Mouse (Mus musculus) heart, postnatal 0 days (tissue): ENCODE measurements around the gene Slc6a21. TPM values are rescaled to one million over a fixed set of nuclear protein-coding genes. Genes with fewer than 3 reads are reported as not detected.
A peak's percentile ranks its signal among the peaks of the same experiment; 100 is the strongest.
"Not testable (repeated sequence)": the region's sequence is repeated elsewhere in the genome, so short reads cannot be mapped to it uniquely, and the experiment has no call there.

Experiments
- ATAC-seq: fragments of 200-750 bp; cut with Nextera tagmentation; 2 replicates; pipeline ENCODE4 v1.8.0; 2017; ENCODE audit warnings: low read depth, moderate number of reproducible peaks, moderate library complexity; ENCODE audit not compliant: insufficient read depth
- DNase-seq: peaks from one replicate; pipeline ENCODE4 v3.0.0-alpha.2; 2016; ENCODE audit warnings: low spot score
- H3K27ac ChIP-seq: fragments of 300-500 bp; sonication (generic); 2 replicates; pipeline ENCODE4 v1.5.1; 2014; ENCODE audit warnings: low read depth, mild to moderate bottlenecking
- H3K27me3 ChIP-seq: fragments of 300-500 bp; sonication (generic); 2 replicates; pipeline ENCODE4 v1.6.1; 2014; ENCODE audit warnings: low read length, mixed read lengths; ENCODE audit not compliant: control insufficient read depth, insufficient read depth
- H3K36me3 ChIP-seq: fragments of 300-500 bp; sonication (generic); replicated peaks from 2 replicates; pipeline ENCODE4 v1.6.1; 2014; ENCODE audit warnings: low read length, mixed read lengths; ENCODE audit not compliant: control insufficient read depth, insufficient read depth
- H3K4me1 ChIP-seq: fragments of 300-500 bp; sonication (generic); 2 replicates; pipeline ENCODE4 v1.6.1; 2014; ENCODE audit warnings: antibody characterized with exemption; ENCODE audit not compliant: control insufficient read depth, insufficient read depth
- H3K4me2 ChIP-seq: fragments of 300-500 bp; sonication (generic); 2 replicates; pipeline ENCODE4 v1.6.1; 2014; ENCODE audit warnings: low read depth, mild to moderate bottlenecking, low read length, moderate library complexity
- H3K4me3 ChIP-seq: fragments of 300-500 bp; sonication (generic); 2 replicates; pipeline ENCODE4 v1.5.1; 2014; ENCODE audit warnings: low read depth, low read length
- H3K9ac ChIP-seq: fragments of 300-500 bp; sonication (generic); replicated peaks from 2 replicates; pipeline ENCODE4 v1.6.1; 2014; ENCODE audit warnings: low read depth, low read length, mixed read lengths
- H3K9me3 ChIP-seq: fragments of 300-500 bp; sonication (generic); replicated peaks from 2 replicates; pipeline ENCODE4 v1.6.1; 2016; ENCODE audit warnings: low read length; ENCODE audit not compliant: control insufficient read depth
- CTCF ChIP-seq: IDR thresholded peaks from 2 replicates; pipeline ENCODE4 v1.5.1; 2016; ENCODE audit warnings: antibody characterized with exemption, control low read depth, low read depth
- EP300 ChIP-seq: IDR thresholded peaks from 2 replicates; pipeline ENCODE4 v1.6.1; 2016; ENCODE audit warnings: antibody characterized with exemption, low read depth
- WGBS: fragments of 180-500 bp; shearing (Covaris S2); extraction: QIAGEN DNeasy Blood & Tissue Kit; methylation state at CpG from one replicate; pipeline ENCODE4 v1.1.7; 2014; 5-methylcytosine and 5-hydroxymethylcytosine counted together
- polyA plus RNA-seq: library from polyadenylated mRNA; unstranded; fragments of >200 nt; fragmentation: Nextera tagmentation; extraction: Ambion mirVana; gene quantifications from 2 replicates; pipeline ENCODE4 v1.2.1, GENCODE M21; 2015
- total RNA-seq: library from RNA; depleted of rRNA; stranded (reverse); fragments of >200 nt; gene quantifications from 2 replicates; pipeline ENCODE4 v1.2.3, GENCODE M21; 2014; ENCODE audit warnings: low replicate concordance

Slc6a21 gene
- total and polyA plus RNA-seq, 2 experiments from 2014 or later = not detected

DNA sequence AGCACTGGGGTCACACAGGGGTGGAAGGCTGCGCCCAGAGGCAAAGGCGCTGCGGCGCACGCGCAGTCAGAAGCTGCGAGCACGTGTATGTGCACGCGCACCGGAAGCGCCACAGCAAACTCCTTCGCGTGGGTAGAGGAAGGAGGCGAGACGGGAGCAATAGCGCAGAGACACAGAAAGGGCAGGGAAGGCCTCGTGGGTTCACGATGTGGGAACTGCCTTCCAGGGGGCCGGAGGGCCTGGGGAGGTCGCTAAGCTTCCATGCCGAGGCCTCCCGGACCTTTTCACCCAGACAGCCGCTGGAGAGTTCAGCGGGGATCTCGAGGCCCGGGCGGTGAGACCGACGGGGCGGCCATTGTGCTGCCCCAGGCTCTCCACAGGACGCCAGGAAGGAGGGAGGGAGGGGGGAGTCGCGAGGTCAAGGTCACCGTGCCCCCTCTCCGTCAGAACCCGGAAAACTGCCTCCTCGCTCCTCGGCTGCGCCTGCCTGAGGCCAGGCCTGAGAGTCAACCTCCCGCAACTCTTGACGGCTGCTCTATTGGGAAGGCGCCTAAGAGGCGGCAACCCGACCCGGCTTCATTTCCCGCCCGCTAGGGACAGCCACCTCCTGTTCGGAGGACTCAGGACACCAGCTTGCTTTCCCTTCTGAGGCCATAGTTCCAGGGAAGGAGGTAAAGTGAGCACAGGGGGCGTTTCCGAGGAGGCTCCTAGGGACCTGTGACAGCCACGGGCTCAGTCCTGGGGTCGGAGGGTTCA is 36.5 kb upstream of the Slc6a21 start, which contains the start of gene Slc6a16:
Slc6a16 (plus strand) TSS at position 453 of the 756 bp plus-strand sequence.
- H3K27ac ChIP-seq = no peak within 1 kb of the TSS
- no peak for TF ChIP-seq CTCF
- peak within 1 kb of the TSS; percentile 12 for H3K4me3 ChIP-seq
- H3K9me3 ChIP-seq = no peaks in the 10 kb centered on the region
- 18% methylated on average over 53 of the region's 53 CpGs for WGBS
- no peaks in the 10 kb centered on the region for H3K36me3 ChIP-seq
- H3K27me3 ChIP-seq = no peaks in the 10 kb centered on the region
- DNase-seq (peak; percentile 23), ATAC-seq (peak; percentile 52)
- H3K9ac ChIP-seq = peak within 1 kb of the TSS; percentile 8
- 0 out of 2 replicates have a peak, but pooled peaks cover 9% of the 10 kb centered on the region for H3K4me1 ChIP-seq
- peak within 1 kb of the TSS; percentile 26 for H3K4me2 ChIP-seq

DNA sequence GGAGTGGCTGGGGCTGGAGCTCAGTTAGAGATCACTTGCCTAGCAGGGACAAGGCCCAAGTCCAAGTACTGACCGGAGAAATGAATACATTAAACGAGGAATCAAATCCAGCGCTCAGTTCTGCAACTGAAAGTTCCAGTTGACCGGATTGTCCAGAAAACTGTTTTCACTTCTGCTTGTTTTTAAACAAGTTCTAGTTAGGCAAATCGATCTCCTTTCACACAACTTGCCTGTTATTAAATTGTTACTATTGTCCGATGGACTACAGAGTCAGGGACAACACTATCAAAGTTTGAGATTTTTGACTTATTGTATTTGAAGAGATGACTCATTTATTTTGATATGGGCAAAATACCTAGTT is 35.9 kb upstream of the Slc6a21 start:
- no peak overlapping the region for H3K27ac ChIP-seq
- 0 out of 2 replicates have a peak, but pooled peaks cover 9% of the 10 kb centered on the region for H3K4me1 ChIP-seq
- H3K36me3 ChIP-seq = no peaks in the 10 kb centered on the region
- no peak overlapping the region for H3K4me3 ChIP-seq
- no peak for ATAC-seq
- no peak for TF ChIP-seq EP300
- no peak for TF ChIP-seq CTCF
- WGBS = 90% methylated on average over 6 of the region's 6 CpGs
- no peaks in the 10 kb centered on the region for H3K27me3 ChIP-seq
- peak overlapping the region; percentile 26; the same call in 1 of the 2 replicates for H3K4me2 ChIP-seq
- no peaks in the 10 kb centered on the region for H3K9me3 ChIP-seq
- H3K9ac ChIP-seq = peak overlapping the region; percentile 8; the same call in 1 of the 2 replicates
- no peak for DNase-seq

DNA sequence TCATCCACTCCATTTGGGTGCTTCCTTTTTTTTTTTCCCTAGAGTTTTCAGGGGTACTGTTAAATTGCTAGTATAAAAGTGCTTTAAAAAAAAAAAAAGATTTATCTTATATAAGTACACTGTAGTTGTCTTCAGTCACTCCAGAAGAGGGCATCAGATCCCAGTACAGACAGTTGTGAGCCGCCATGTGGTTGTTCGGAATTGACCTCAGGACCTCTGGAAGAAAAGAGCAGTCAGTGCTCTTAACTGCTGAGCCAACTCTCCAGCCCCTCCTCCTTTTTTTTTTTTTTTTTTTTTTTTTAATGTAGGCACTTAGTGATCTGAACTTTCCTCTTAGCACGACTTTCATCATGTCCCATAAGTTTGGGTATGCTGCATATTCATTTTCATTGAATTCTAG is 29.6 kb upstream of the Slc6a21 start:
- DNase-seq (peak; percentile 21), ATAC-seq (no peak)
- no peak for TF ChIP-seq EP300
- TF ChIP-seq CTCF = peak; percentile 22
- Histone ChIP-seq H3K27ac (no peak overlapping the region), H3K4me1 (no peaks in the 10 kb centered on the region), H3K4me3 (no peak overlapping the region), H3K9ac (no peak overlapping the region), H3K27me3 (no peaks in the 10 kb centered on the region), H3K36me3 (no peaks in the 10 kb centered on the region), H3K4me2 (no peak overlapping the region), H3K9me3 (no peaks in the 10 kb centered on the region)
- WGBS = 42% methylated on average over 3 of the region's 3 CpGs

DNA sequence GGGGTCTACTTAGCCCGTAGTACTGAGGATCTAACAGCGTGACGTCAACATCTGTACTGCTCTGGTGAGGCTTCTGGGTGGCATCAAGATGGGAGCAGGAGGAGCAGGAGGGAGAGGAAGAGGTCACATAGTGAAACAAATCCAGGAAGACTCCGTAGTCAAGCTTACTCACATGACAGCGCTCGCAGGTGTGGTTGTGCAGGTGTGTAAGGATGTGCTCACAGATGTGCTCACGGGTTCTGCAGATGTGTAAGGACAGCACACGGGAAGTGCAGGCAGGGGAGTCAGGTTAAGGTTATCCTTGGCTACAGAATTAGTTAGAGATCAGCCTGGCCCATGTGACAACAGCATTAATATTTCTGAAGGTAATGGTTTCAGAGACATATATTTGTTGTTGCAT is 23.5 kb upstream of the Slc6a21 start:
- Histone ChIP-seq H3K9ac (no peak overlapping the region), H3K27ac (no peak overlapping the region), H3K4me1 (no peaks in the 10 kb centered on the region), H3K36me3 (no peaks in the 10 kb centered on the region), H3K4me2 (no peak overlapping the region), H3K9me3 (no peaks in the 10 kb centered on the region), H3K27me3 (no peaks in the 10 kb centered on the region), H3K4me3 (no peak overlapping the region)
- WGBS = 86% methylated on average over 8 of the region's 8 CpGs
- ATAC-seq (no peak), DNase-seq (no peak)
- TF ChIP-seq EP300 (no peak), CTCF (no peak)

DNA sequence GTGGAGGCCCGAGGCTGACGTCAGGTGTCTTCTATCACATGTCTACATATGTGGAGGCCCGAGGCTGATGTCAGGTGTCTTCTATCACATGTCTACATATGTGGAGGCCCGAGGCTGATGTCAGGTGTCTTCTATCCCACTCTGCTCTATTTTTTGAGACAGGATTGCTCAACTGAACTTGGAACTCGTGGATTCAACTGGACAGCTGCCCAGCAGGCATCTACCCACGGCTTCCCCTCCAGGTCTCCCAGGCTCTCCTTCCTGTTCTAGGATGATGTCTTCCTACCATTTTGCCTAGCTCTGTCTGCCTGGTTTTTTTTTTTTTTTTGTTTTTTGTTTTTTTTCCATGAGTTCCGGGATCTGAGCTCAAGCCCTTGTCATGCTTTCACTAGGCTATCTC is 21.5 kb upstream of the Slc6a21 start:
- 65% methylated on average over 4 of the region's 7 CpGs for WGBS
- not testable (repeated sequence) for H3K27ac ChIP-seq, DNase-seq, H3K4me2 ChIP-seq, H3K4me3 ChIP-seq, H3K9ac ChIP-seq, ATAC-seq, H3K9me3 ChIP-seq, H3K36me3 ChIP-seq, H3K27me3 ChIP-seq, H3K4me1 ChIP-seq
